Mouse (Mus musculus) C2C12 (cell line): ENCODE results near the gene Scube2. TPM values are rescaled to one million over a fixed set of nuclear protein-coding genes. Genes with fewer than 3 reads are reported as not detected.

Source experiments
- H3K27me3 ChIP-seq: one replicate; pipeline ENCODE4 v1.6.1; 2011; ENCODE audit not compliant: control insufficient read depth, insufficient read depth, insufficient read length
- H3K36me3 ChIP-seq: one replicate; pipeline ENCODE4 v1.6.1; 2011; ENCODE audit not compliant: control insufficient read depth, insufficient read depth
- H3K4me3 ChIP-seq: one replicate; pipeline ENCODE4 v1.5.1; 2011; ENCODE audit warnings: mild to moderate bottlenecking, control low read depth; ENCODE audit not compliant: poor library complexity, insufficient read depth, severe bottlenecking
- H3K79me2 ChIP-seq: one replicate; pipeline ENCODE4 v1.6.1; 2011; ENCODE audit not compliant: control insufficient read depth, insufficient read depth
- H3K79me3 ChIP-seq: one replicate; pipeline ENCODE4 v1.6.1; 2011; ENCODE audit warnings: low read depth, control low read depth
- H3ac ChIP-seq: one replicate; pipeline ENCODE3; 2011; ENCODE audit warnings: low read depth; ENCODE audit not compliant: control insufficient read depth, insufficient read length
- CEBPB ChIP-seq: IDR thresholded peaks from one replicate; pipeline ENCODE4 v1.6.1; 2011; ENCODE audit warnings: low read depth, mild to moderate bottlenecking, control low read depth, moderate library complexity
- CTCF ChIP-seq: IDR thresholded peaks from one replicate; pipeline ENCODE4 v1.5.1; 2011; ENCODE audit not compliant: control insufficient read depth, insufficient read depth, insufficient read length
- FOSL1 ChIP-seq: IDR thresholded peaks from one replicate; pipeline ENCODE4 v1.8.0; 2011; ENCODE audit warnings: mild to moderate bottlenecking, low read length; ENCODE audit not compliant: poor library complexity, insufficient read depth, severe bottlenecking
- MAX ChIP-seq: IDR thresholded peaks from one replicate; pipeline ENCODE4 v1.6.1; 2011; ENCODE audit warnings: mild to moderate bottlenecking, control low read depth
- MYOD1 ChIP-seq: IDR thresholded peaks from one replicate; pipeline ENCODE4 v1.6.1; 2011; ENCODE audit warnings: low read depth; ENCODE audit not compliant: control insufficient read depth, insufficient read length
- MYOG ChIP-seq: IDR thresholded peaks from one replicate; pipeline ENCODE4 v1.6.1; 2011; ENCODE audit not compliant: control insufficient read depth, insufficient read length; ENCODE audit errors: extremely low read depth
- USF1 ChIP-seq: IDR thresholded peaks from one replicate; pipeline ENCODE4 v1.6.1; 2011; ENCODE audit warnings: low read depth, mild to moderate bottlenecking, control low read depth, moderate library complexity
- polyA plus RNA-seq: library from polyadenylated mRNA; unstranded; fragments of >200 nt; fragmentation: generic; extraction: Trizol; gene quantifications from one replicate; pipeline ENCODE4 v1.2.1, GENCODE M21; 2012; ENCODE audit warnings: missing spikeins

The Scube2 gene
- polyA plus RNA-seq, 1 experiment, result 0.06 TPM

DNA sequence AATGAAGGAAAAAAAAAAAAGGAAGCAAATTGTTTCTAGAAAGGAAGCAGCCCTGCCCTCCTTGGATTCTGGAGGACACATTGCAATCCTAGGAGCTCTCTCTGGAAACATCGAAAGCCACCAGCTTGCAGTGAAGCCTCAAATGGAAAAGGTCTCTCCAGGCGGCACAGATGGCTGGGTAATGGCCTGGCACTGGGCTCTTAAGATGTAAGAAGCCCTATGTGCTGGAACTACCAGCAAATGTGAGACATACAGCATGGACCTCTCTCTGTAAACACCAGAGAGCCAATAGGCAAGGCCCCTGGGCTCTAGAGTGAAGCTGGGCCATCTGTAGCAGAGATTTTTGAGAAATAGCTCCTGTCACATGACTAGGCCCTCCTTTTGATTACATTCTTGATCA lies 24.8 kb upstream of the Scube2 start:
- Histone ChIP-seq H3ac (no peak overlapping the region), H3K27me3 (no peaks in the 10 kb centered on the region), H3K4me3 (no peak overlapping the region), H3K79me3 (no peaks in the 10 kb centered on the region), H3K36me3 (peaks cover 12% of the 10 kb centered on the region), H3K79me2 (no peaks in the 10 kb centered on the region)
- TF ChIP-seq CTCF, result no peak
- TF ChIP-seq USF1, result no peak
- no peak for TF ChIP-seq CEBPB
- TF ChIP-seq FOSL1, result no peak
- no peak for TF ChIP-seq MAX
- TF ChIP-seq MYOG, result no peak
- TF ChIP-seq MYOD1, result no peak

DNA sequence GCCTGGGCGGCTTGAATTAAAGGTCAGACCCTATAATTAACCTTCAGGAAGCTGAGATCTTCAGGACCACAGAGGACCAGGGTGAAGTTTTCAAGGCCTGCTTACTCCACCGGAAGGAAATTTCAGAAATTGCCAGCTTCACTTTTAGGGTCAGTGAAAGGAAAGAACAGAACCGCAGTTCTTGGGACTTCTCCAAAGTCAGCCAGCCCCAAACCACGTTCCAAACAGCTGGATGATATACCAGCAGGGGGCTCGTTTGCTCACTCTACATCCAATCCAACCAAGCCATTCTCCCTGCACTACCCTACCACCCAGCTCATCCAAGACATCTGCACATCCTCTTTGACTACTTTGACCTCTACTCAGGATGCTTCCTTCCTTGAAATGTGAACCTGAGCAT lies 23.8 kb upstream of the Scube2 start:
- TF ChIP-seq FOSL1 (no peak), CEBPB (no peak), CTCF (no peak), MYOG (no peak), MAX (no peak), MYOD1 (no peak), USF1 (no peak)
- Histone ChIP-seq H3K79me3 (no peaks in the 10 kb centered on the region), H3K27me3 (no peaks in the 10 kb centered on the region), H3K36me3 (peaks cover 7% of the 10 kb centered on the region), H3K79me2 (no peaks in the 10 kb centered on the region), H3K4me3 (no peak overlapping the region), H3ac (no peak overlapping the region)

DNA sequence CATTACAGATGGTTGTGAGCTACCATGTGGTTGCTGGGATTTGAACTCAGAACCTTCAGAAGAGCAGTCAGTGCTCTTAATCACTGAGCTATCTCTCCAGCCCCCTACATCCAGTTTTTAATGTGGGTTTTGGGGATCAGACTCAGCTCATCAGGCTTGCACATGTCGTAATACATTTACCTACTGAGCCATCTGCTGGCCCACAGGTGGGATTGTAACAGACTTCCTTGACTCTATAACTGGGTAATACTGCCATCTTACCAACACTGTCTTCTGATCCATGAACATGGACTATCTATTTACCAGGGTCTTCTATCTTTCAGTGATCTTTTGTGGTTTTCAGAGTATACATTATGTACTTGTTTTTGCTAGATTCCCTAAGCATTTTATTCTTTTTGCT lies 20.8 kb upstream of the Scube2 start:
- H3K36me3 ChIP-seq, result peaks cover 3% of the 10 kb centered on the region
- no peaks in the 10 kb centered on the region for H3K79me3 ChIP-seq
- H3K27me3 ChIP-seq, result no peaks in the 10 kb centered on the region
- no peak overlapping the region for H3ac ChIP-seq
- H3K79me2 ChIP-seq, result no peaks in the 10 kb centered on the region
- no peak for TF ChIP-seq MYOD1
- no peak for TF ChIP-seq MYOG
- TF ChIP-seq CTCF, result no peak
- H3K4me3 ChIP-seq, result no peak overlapping the region

DNA sequence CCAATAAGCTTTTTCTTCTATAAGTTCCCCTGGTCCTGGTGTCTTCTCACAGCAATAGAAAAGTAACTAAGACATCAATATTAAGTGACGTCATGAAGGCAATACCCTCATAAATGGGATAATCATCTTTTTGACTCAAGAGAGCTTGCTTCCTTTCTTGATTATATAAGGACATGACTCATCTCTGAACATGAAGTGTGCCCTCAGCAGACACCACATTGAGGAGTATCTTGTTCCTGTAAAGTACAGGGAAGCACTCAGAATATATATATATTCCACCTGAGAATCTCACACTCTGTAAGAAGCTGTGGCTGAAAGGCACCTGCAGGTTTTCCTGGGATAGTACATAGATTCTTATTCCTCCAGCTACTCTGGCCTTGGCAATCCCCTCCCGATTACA lies 17.1 kb upstream of the Scube2 start:
- Histone ChIP-seq H3K79me2 (no peaks in the 10 kb centered on the region), H3K4me3 (no peak overlapping the region), H3K36me3 (no peaks in the 10 kb centered on the region), H3K79me3 (no peaks in the 10 kb centered on the region), H3ac (no peak overlapping the region), H3K27me3 (no peaks in the 10 kb centered on the region)
- TF ChIP-seq MAX (no peak), CEBPB (no peak), CTCF (no peak), MYOG (no peak), USF1 (no peak)

DNA sequence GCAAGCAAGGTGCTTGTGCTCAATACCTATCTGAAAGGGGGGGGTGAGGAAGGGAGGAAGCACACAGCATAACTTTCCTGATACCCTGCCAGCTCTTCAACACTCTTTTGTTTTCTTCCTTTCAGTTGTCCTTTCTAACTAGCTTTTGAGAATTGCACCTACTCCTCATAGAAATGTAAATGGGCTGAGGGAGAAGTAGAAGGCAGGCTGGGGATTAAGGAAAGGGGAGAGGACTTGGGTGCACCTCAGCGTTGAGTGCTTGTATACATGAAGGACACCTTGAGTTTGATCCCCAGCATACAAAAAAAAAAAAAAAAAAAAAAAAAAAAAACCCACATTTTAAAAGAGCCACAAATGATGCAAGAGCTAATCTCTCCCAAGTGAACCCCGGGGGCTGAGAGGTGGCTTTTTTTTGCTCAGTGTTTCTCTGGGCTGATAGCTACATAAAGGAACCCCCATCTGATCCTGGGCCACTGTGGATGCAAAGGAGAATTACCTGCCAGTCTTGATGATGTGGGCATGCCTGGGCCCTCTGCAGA lies 16.2 kb upstream of the Scube2 start:
- no peak overlapping the region for H3K4me3 ChIP-seq

DNA sequence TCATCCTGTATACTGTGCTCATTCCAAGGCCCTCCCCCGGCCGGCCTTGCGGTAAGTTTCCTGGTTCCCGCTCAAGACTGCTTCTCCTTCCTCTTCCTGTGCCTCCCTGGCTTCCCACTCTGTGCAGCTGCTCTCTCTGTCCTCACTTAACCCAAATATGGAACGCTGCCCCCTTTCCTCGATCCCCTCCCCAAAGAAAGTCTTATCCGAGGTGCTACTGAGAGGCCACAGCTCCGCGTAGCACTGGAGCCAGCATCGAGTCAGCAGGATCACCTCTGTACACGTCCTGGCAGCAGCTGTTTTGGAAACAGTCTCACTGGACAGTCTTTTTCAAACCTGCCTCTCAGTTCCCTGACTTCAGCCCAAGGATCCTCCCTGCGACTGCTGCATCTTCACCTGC lies 13.7 kb upstream of the Scube2 start:
- no peaks in the 10 kb centered on the region for H3K79me3 ChIP-seq
- no peaks in the 10 kb centered on the region for H3K79me2 ChIP-seq
- no peak overlapping the region for H3ac ChIP-seq
- H3K4me3 ChIP-seq, result no peak overlapping the region
- H3K27me3 ChIP-seq, result no peaks in the 10 kb centered on the region
- no peak for TF ChIP-seq MYOD1
- TF ChIP-seq USF1, result no peak
- no peak for TF ChIP-seq FOSL1
- no peaks in the 10 kb centered on the region for H3K36me3 ChIP-seq

More for the DNA sequence above, 16.2 kb upstream of the Scube2 start:
- Histone ChIP-seq H3ac (no peak overlapping the region), H3K36me3 (no peaks in the 10 kb centered on the region), H3K79me3 (no peaks in the 10 kb centered on the region), H3K27me3 (no peaks in the 10 kb centered on the region), H3K79me2 (no peaks in the 10 kb centered on the region)
- TF ChIP-seq MYOG (no peak), CTCF (no peak), MYOD1 (no peak), FOSL1 (no peak)

DNA sequence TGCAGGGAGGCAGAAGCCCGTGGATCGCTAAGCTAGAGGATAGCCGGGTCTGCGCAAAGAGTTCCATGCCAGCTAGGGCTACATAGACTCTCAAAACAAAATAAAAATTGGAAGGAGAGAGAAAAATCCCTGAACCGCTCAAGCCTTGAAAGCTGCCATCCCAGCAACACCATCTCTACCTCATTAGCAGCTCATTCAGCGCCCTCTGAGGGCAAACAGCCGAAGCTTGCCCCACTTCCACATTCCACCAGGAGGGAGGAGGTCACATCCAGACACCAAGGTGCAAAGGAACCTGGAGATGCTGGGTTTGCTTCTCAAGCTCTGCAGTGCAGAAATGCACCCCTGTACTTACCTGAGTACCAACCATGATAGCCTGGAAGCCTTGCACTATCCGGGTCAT lies 10.6 kb upstream of the Scube2 start:
- TF ChIP-seq FOSL1 (no peak), CEBPB (no peak), MYOG (no peak), CTCF (no peak)
- Histone ChIP-seq H3K79me2 (no peaks in the 10 kb centered on the region), H3K36me3 (no peaks in the 10 kb centered on the region), H3K4me3 (no peak overlapping the region), H3K79me3 (no peaks in the 10 kb centered on the region), H3K27me3 (peaks cover 4% of the 10 kb centered on the region), H3ac (no peak overlapping the region)
